Mouse (Mus musculus) embryonic fibroblast, embryonic 13.5 days (primary cell): ENCODE measurements around the gene Rnf224.

Experiments used
- CTCF ChIP-seq: IDR thresholded peaks from 2 replicates; pipeline ENCODE4 v1.5.1; 2011; ENCODE audit warnings: mild to moderate bottlenecking, control low read depth, low read length, moderate library complexity, borderline replicate concordance; ENCODE audit not compliant: insufficient read depth
- POLR2A ChIP-seq: IDR thresholded peaks from 2 replicates; pipeline ENCODE4 v1.6.1; 2011; ENCODE audit warnings: low read depth, mild to moderate bottlenecking, control low read depth, low read length, moderate library complexity

DNA sequence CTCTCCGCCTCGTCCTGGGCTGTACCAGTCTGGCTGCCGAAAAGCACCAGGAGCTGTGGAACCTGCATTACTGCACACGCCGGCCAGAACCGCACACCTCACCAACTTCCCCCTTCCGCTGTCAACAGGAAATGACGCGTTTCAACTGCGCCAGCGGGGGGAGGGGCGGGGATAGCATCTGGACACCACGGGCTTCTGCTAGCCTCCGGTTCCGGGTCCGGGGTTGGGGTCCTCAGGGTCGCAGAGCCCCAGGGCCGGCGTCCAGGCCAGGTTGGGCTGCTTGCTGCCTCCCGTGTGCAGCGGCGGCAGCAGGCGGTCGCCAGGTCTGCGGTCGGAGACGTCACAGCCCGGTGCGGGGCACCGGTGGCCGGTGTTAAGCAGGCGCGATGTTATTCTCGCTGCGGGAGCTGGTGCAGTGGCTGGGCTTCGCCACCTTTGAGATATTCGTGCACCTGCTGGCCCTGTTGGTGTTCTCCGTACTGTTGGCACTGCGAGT lies 18.7 kb upstream of the Rnf224 start, which contains the start of gene Tmem203:
- TF ChIP-seq CTCF (no peak), POLR2A (peak; percentile 54)
